Mouse (Mus musculus): ENCODE results near the gene Hadha.

Hadha gene

GRCm38 (mm10) chr5:30111126-30111525 is 43.8 kb downstream of the Hadha start:
- WGBS: 26% methylated on average over 18 of the region's 18 CpGs

GRCm38 (mm10) chr5:30110371-30111060 is 44.4 kb downstream of the Hadha start:
- WGBS: 53% methylated on average over 22 of the region's 22 CpGs

GRCm38 (mm10) chr5:30109899-30110298 is 45.1 kb downstream of the Hadha start:
- 81% methylated on average over 2 of the region's 2 CpGs for WGBS

GRCm38 (mm10) chr5:30108233-30108632 is 46.7 kb downstream of the Hadha start:
- 89% methylated on average over 6 of the region's 6 CpGs for WGBS

GRCm38 (mm10) chr5:30107611-30108041 is 47.3 kb downstream of the Hadha start:
- WGBS: 42% methylated on average over 5 of the region's 5 CpGs

- WGBS: 31% methylated on average over 7 of the region's 7 CpGs
Observed at GRCm38 (mm10) chr5:30107186-30107585, 47.8 kb downstream of the Hadha start.

GRCm38 (mm10) chr5:30106756-30107155 is 48.2 kb downstream of the Hadha start:
- WGBS: 51% methylated on average over 2 of the region's 2 CpGs

- WGBS: 5% methylated on average over 29 of the region's 29 CpGs
Observed at GRCm38 (mm10) chr5:30105668-30106300, 49.2 kb downstream of the Hadha start, which contains the start of gene 3110082J24Rik. TSS of gene 3110082J24Rik (minus strand) at chr5:30106086.

- WGBS: under 1% methylated on average over 61 of the region's 65 CpGs
Observed at GRCm38 (mm10) chr5:30104841-30105667, 49.9 kb downstream of the Hadha start, which contains the start of gene Garem2. TSS of gene Garem2 (plus strand) at chr5:30105161.

- WGBS: 9% methylated on average over 12 of the region's 12 CpGs
Observed at GRCm38 (mm10) chr5:30104339-30104738, 50.6 kb downstream of the Hadha start.

- 89% methylated on average over 3 of the region's 3 CpGs for WGBS
Observed at GRCm38 (mm10) chr5:30103340-30103739, 51.6 kb downstream of the Hadha start.

- 93% methylated on average over 1 of the region's 1 CpGs for WGBS
Observed at GRCm38 (mm10) chr5:30098260-30098659, 56.7 kb downstream of the Hadha start.

- WGBS: 65% methylated on average over 6 of the region's 6 CpGs
Observed at GRCm38 (mm10) chr5:30095731-30096130, 59.2 kb downstream of the Hadha start.

- WGBS: 66% methylated on average over 2 of the region's 2 CpGs
Observed at GRCm38 (mm10) chr5:30094399-30094798, 60.6 kb downstream of the Hadha start.

GRCm38 (mm10) chr5:30092701-30093100 is 62.3 kb downstream of the Hadha start:
- WGBS: 74% methylated on average over 13 of the region's 13 CpGs

GRCm38 (mm10) chr5:30072825-30073821 is 81.8 kb downstream of the Hadha start, which contains the start of gene Tyms:
TSS of gene Tyms (minus strand) at chr5:30073617.
- 4% methylated on average over 45 of the region's 45 CpGs for WGBS

GRCm38 (mm10) chr5:30072377-30072776 is 82.6 kb downstream of the Hadha start:
- WGBS: 73% methylated on average over 3 of the region's 3 CpGs

- WGBS: 76% methylated on average over 6 of the region's 6 CpGs
Observed at GRCm38 (mm10) chr5:30071677-30072076, 83.3 kb downstream of the Hadha start.

Measured in cerebral cortex, adult 2 months (tissue).